ENCODE assay signal across 1 mouse cellular context in genomic region chr11:48816800-48817665, GRCm38 (mm10).
TF ChIP-seq lines count a peak whose summit lies in the region.

Gene Trim41, minus strand, starts transcription at chr11:48817353.

TF ChIP-seq in MEL, 35 proteins besides CTCF, POLR2A, EP300 and RAD21 (continued from another document):
- TF ChIP-seq MEF2A (IDR thresholded peaks at IDR 0.05; ENCODE audit: extremely low read depth, insufficient replicate concordance, low read depth, low read length, poor library complexity, severe bottlenecking) (no peak; the same call in 1 of the 2 replicates), TAL1 (IDR thresholded peaks at IDR 0.05; ENCODE audit: low read length) (no peak), JUND (IDR thresholded peaks at IDR 0.05; ENCODE audit: low read depth, low read length) (no peak), RCOR1 (IDR thresholded peaks at IDR 0.05; ENCODE audit: low read depth, low read length) (no peak)
